Mouse (Mus musculus) hindbrain, embryonic 10.5 days (tissue): ENCODE results near the gene Mlx. TPM values are rescaled to one million over a fixed set of nuclear protein-coding genes. Genes with fewer than 3 reads are reported as not detected.
A peak's percentile ranks its signal among the peaks of the same experiment; 100 is the strongest.

Experiments used
- DNase-seq: peaks from one replicate; pipeline ENCODE4 v3.0.0-alpha.2; 2017; ENCODE audit warnings: low spot score
- H3K27ac ChIP-seq: fragments of 300-500 bp; sonication (generic); 2 replicates; pipeline ENCODE4 v1.5.1; 2016; ENCODE audit warnings: mild to moderate bottlenecking, moderate library complexity
- H3K27me3 ChIP-seq: fragments of 300-500 bp; sonication (generic); 2 replicates; pipeline ENCODE4 v1.6.1; 2016; ENCODE audit warnings: mild to moderate bottlenecking; ENCODE audit not compliant: poor library complexity, insufficient read depth, severe bottlenecking
- H3K36me3 ChIP-seq: fragments of 300-500 bp; sonication (generic); 2 replicates; pipeline ENCODE4 v1.6.1; 2016; ENCODE audit warnings: mild to moderate bottlenecking, moderate library complexity
- H3K4me1 ChIP-seq: fragments of 300-500 bp; sonication (generic); replicated peaks from 2 replicates; pipeline ENCODE4 v1.6.1; 2016; ENCODE audit warnings: mild to moderate bottlenecking
- H3K4me3 ChIP-seq: fragments of 300-500 bp; sonication (generic); 2 replicates; pipeline ENCODE4 v1.5.1; 2016; ENCODE audit warnings: mild to moderate bottlenecking, moderate library complexity
- H3K9me3 ChIP-seq: fragments of 300-500 bp; sonication (generic); 2 replicates; pipeline ENCODE4 v1.6.1; 2016; ENCODE audit warnings: mild to moderate bottlenecking, moderate library complexity
- WGBS: fragments of 180-500 bp; shearing (Covaris S2); methylation state at CpG from one replicate; pipeline ENCODE4 v1.1.7; 2016; 5-methylcytosine and 5-hydroxymethylcytosine counted together
- polyA plus RNA-seq: library from polyadenylated mRNA; unstranded; fragments of >200 nt; fragmentation: Nextera tagmentation; extraction: Ambion mirVana; gene quantifications from 2 replicates; pipeline ENCODE4 v1.2.1, GENCODE M21; 2016

Mlx gene
- polyA plus RNA-seq, result 44.7 and 49.7 TPM in 2 replicates

DNA sequence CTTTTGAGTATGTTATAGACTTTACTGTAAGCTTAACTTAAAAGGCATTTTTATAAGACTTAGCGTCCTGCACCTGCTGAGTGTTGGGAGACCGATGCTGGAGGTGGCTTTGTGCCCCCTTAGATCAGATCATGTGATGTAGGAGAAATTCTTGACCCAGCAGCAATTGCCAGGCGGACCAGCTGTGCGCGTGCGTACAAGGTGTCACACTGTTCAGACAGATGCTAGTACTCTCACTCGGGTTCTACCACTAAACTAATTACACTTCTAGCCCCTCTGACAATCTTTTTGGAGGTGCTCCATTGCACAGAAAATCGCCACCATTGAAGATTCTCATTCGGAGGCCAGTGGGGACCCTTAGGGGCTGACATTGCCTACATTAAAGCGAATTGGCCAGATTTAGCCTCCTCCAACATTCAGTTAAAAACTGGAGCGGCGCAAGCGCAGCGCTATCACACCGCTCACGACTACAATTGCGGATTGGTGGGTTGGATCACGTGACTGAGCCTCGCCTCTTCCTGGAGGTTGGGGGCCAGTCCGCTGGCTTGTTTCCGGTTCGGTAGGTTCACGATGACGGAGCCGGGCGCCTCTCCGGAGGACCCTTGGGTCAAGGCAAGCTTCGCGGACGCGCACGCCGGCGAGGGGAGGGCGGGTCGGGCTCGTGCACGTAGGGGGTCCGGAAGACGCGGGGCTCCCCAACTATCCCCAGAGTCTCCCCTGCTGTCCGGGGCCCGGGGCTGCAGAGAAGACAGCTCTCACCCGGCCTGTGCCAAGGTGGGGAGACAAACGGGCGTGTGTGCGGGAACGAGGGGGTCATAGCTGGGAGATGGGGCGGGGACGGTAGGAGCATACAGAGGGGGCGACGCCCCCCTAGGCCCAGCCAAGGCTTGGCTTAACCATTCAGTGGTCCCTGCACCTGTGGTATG, at the start of gene Mlx:
Mlx (plus strand) TSS at position 522 of the 926 bp plus-strand sequence.
- Histone ChIP-seq H3K9me3 (no peaks in the 10 kb centered on the region), H3K4me3 (peak within 1 kb of the TSS; percentile 87), H3K4me1 (peaks cover 55% of the 10 kb centered on the region), H3K27me3 (no peaks in the 10 kb centered on the region), H3K36me3 (peaks cover 57% of the 10 kb centered on the region), H3K27ac (peak within 1 kb of the TSS; percentile 92)
- DNase-seq, result peak; percentile 91
- 3% methylated on average over 52 of the region's 52 CpGs for WGBS

DNA sequence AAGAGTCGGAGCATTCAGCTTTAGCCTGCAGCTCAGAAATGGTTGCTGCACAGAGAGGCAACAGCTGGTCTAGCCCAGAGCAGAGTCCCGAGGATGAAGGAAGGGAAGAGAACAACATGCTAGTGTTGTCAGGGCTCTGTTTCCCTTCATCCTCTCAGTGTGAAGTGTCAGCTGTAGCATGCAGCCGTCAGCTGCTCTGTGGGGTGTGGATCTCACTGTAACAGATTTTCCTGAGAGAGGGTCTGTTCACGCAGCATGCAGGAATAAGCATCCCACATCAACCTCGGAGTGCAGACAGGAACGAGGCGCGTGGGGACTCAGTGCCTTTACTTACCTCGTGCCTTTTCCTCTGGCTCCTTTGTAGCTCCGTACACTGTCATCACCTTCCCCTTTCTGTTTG, 49.3 kb upstream of the Mlx start:
- WGBS, result 87% methylated on average over 10 of the region's 10 CpGs
- H3K36me3 ChIP-seq, result peaks cover 97% of the 10 kb centered on the region

DNA sequence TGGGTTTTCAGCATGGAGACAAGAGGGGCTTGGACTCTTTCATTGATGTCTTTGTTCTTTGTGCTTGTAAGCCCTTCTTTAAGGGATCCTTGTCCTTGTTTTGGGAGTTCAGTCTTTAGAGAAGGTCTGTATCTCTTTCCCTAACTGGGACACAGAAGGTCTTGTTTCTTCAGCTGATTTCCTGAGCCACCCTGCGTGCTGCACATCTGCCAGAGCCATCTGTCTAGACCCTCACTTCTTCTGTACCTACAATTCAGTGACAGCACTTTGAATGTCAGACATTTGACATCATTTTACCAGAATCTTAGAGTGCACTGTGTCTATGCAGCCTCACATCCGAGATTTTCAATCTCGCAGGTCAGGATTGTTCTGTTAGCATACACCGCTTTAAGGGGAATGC, 41.3 kb upstream of the Mlx start:
- Histone ChIP-seq H3K4me1 (no peaks in the 10 kb centered on the region), H3K36me3 (peaks cover 99% of the 10 kb centered on the region), H3K4me3 (no peak overlapping the region), H3K9me3 (no peaks in the 10 kb centered on the region), H3K27ac (no peak overlapping the region), H3K27me3 (no peaks in the 10 kb centered on the region)
- 94% methylated on average over 4 of the region's 4 CpGs for WGBS
- no peak for DNase-seq

More for the DNA sequence above, 49.3 kb upstream of the Mlx start:
- H3K9me3 ChIP-seq, result no peaks in the 10 kb centered on the region
- no peak overlapping the region for H3K4me3 ChIP-seq
- DNase-seq, result no peak
- H3K27ac ChIP-seq, result no peak overlapping the region
- no peaks in the 10 kb centered on the region for H3K4me1 ChIP-seq
- H3K27me3 ChIP-seq, result no peaks in the 10 kb centered on the region

DNA sequence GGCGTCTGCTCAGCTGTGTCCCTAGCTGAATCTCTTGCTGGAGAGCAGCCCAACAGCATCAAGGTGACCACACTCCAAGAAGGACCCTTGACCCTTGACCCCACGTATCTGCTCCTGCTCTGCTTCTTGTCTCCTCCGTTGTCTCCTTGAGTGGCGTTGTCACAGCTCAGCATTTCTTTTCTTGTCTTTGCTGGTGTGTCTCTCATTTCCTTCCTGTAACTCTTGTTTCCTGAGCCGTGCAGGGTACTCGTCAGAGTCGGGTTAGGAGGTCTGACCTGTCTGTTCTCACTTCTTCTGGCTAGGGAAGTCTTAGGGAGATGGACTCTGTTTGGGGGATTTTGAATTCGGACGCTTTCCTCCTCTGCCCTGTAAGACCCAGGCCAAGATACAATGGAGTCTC, 40.6 kb upstream of the Mlx start:
- H3K9me3 ChIP-seq, result no peaks in the 10 kb centered on the region
- peaks cover 99% of the 10 kb centered on the region for H3K36me3 ChIP-seq
- H3K27ac ChIP-seq, result no peak overlapping the region
- H3K27me3 ChIP-seq, result no peaks in the 10 kb centered on the region
- 70% methylated on average over 9 of the region's 9 CpGs for WGBS
- H3K4me1 ChIP-seq, result no peaks in the 10 kb centered on the region
- no peak for DNase-seq
- H3K4me3 ChIP-seq, result no peak overlapping the region

DNA sequence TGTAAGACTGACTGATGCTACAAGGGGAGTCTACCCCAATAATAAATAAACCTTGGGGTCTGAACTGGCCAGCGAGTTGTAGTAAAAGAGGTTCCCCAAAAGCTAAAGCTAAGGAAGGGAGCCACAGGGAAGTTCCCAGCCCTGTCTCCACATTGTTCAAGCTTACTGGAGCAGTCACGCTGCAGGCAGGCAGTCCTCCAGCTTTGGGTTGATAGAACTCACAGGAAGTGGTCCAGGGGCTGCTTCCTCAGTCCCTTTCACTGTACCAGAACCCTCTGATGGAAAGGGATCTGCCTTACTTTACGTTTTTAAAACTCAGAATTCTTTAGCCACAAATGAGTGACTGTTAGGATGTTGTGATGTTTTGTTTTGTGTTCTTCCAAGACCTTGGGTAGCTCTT, 39.6 kb upstream of the Mlx start:
- Histone ChIP-seq H3K4me1 (no peaks in the 10 kb centered on the region), H3K9me3 (no peaks in the 10 kb centered on the region), H3K36me3 (peaks cover 99% of the 10 kb centered on the region), H3K27me3 (no peaks in the 10 kb centered on the region), H3K27ac (no peak overlapping the region), H3K4me3 (no peak overlapping the region)
- WGBS, result 77% methylated on average over 3 of the region's 3 CpGs
- DNase-seq, result no peak

DNA sequence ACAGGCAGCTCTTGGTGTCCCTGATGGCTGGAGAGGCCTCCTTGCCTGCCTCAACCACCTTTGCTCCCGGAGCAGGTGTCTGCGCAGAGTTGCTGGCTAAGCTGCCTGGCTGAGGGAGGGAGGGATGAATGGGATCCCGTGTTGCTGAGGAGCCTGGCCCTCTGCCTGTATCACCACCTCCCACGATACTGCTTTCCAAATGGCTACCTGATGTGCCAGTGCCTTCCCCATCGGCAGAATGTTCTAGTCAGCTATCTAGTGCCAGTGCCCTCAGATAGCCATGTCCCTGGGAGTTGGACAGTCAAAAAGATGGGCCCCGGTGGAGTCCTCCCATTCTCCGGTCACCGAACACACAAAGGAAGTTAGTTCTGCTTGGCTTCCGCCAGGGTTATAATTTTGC, 36.7 kb upstream of the Mlx start:
- H3K36me3 ChIP-seq, result peaks cover 99% of the 10 kb centered on the region
- no peaks in the 10 kb centered on the region for H3K4me1 ChIP-seq
- DNase-seq, result no peak
- no peak overlapping the region for H3K4me3 ChIP-seq
- WGBS, result 93% methylated on average over 9 of the region's 9 CpGs
- H3K27ac ChIP-seq, result 0 out of 2 replicates have a peak overlapping the region, but pooled peaks have one; percentile 40
- H3K9me3 ChIP-seq, result no peaks in the 10 kb centered on the region
- no peaks in the 10 kb centered on the region for H3K27me3 ChIP-seq

DNA sequence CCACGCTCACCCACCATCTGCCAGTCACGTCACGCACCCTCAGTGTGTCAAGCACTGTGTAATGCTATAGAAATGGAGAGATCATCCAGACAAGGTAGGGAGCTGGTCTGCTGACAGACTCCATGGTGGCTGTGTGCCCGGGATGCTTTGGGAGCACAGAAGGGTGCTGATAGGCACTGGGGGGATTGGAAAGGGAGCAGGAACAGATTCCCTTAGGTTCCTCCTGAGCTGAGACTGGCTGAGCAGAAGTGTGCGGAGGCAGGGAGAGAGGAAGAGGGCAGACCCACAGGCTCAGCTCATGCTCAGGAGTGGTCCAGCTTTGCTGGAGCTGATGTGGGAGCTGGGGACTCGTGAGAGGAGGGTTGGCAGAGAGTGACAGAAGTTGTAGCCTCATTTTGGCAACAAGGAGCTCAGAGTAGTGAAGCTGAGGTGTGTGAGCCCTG, 36.0 kb upstream of the Mlx start:
- H3K4me1 ChIP-seq, result no peaks in the 10 kb centered on the region
- H3K27me3 ChIP-seq, result no peaks in the 10 kb centered on the region
- H3K27ac ChIP-seq, result no peak overlapping the region
- no peak overlapping the region for H3K4me3 ChIP-seq
- no peak for DNase-seq
- H3K9me3 ChIP-seq, result no peaks in the 10 kb centered on the region
- 88% methylated on average over 6 of the region's 6 CpGs for WGBS
- H3K36me3 ChIP-seq, result peaks cover 99% of the 10 kb centered on the region

DNA sequence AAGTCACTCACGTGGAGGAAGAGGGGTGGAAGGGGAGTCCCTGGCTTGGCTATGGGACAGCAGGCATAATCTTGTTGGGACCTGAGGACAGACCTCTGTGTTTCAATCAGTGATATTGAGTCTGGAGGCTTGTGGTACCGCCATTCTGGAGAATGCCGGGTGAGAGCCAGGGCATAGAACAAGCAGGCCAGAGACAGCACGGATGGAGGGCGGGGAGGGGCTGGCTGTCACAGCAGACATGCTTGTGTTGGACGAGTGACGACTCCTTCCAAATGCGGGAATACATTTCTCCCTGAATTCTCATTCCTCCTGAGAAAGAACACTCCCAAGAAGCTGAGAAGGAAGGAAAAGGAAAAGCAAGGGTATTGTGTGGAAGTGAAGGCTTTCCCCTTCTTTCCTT, 35.5 kb upstream of the Mlx start:
- WGBS, result 83% methylated on average over 8 of the region's 8 CpGs
- H3K4me3 ChIP-seq, result no peak overlapping the region
- no peak overlapping the region; the same call in 1 of the 2 replicates for H3K27ac ChIP-seq
- no peak for DNase-seq
- H3K4me1 ChIP-seq, result no peaks in the 10 kb centered on the region
- H3K27me3 ChIP-seq, result no peaks in the 10 kb centered on the region
- no peaks in the 10 kb centered on the region for H3K9me3 ChIP-seq
- H3K36me3 ChIP-seq, result peaks cover 99% of the 10 kb centered on the region

DNA sequence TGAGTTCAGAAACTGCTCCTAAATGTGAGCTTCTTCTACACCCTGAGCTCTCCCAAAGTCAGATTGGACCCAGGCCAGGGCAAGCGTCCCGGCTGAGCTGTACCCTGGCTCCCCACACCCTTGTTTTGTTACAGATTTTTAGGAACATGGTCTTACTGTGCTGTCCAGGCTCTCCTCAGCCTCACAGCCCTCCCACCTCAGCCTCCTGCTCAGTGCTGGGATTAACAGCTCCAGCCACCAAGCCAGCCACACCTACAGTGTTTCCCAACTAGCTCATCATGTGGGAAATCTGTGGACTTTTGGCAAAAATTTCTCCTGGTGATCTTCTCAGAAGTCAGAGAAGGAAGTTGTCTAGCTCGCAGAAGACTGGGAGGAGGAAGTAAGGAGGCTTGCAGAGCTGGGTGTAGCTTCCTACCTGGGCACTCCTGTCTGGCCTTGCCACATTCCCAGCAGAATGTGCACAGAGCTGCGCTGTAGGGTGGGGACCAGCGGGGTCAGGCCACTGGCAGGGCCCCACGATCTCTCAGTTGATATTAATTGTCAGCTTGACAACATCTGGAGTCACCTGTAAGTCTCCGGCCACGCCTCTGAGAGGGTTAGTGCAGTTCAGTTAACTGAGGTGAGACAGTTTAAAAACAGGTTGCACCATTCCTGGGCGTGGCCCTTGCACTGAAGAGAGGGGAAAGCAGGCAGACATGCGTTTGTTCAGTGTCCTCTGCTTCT, 34.2 kb upstream of the Mlx start:
- no peak for DNase-seq
- H3K36me3 ChIP-seq, result peaks cover 99% of the 10 kb centered on the region
- H3K4me1 ChIP-seq, result no peaks in the 10 kb centered on the region
- 94% methylated on average over 10 of the region's 10 CpGs for WGBS
- H3K27ac ChIP-seq, result no peak overlapping the region
- H3K9me3 ChIP-seq, result no peaks in the 10 kb centered on the region
- H3K27me3 ChIP-seq, result no peaks in the 10 kb centered on the region
- no peak overlapping the region for H3K4me3 ChIP-seq

DNA sequence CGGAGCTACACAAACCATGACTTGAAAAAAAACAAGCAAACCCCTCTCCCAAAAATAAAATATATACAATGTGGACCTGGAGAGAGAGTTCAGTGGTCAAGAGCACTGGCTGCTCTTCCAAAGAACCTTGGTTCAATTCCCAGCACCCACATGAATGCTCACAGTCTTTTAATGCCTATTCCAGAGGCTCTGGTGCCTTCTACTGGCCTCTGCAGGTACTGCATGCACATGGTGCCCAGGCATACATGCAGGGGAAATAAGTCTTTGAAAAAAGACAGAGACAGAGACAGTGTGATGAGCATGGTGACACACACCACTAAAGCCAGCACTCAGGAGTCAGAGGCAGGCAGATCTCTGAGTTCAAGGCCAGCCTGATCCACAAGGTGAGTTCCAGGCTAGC, 33.1 kb upstream of the Mlx start:
- Histone ChIP-seq H3K27me3 (no peaks in the 10 kb centered on the region), H3K4me1 (0 out of 2 replicates have a peak, but pooled peaks cover 5% of the 10 kb centered on the region), H3K9me3 (no peaks in the 10 kb centered on the region), H3K36me3 (peaks cover 98% of the 10 kb centered on the region), H3K4me3 (no peak overlapping the region), H3K27ac (no peak overlapping the region)
- DNase-seq, result no peak
- 97% methylated on average over 1 of the region's 1 CpGs for WGBS

DNA sequence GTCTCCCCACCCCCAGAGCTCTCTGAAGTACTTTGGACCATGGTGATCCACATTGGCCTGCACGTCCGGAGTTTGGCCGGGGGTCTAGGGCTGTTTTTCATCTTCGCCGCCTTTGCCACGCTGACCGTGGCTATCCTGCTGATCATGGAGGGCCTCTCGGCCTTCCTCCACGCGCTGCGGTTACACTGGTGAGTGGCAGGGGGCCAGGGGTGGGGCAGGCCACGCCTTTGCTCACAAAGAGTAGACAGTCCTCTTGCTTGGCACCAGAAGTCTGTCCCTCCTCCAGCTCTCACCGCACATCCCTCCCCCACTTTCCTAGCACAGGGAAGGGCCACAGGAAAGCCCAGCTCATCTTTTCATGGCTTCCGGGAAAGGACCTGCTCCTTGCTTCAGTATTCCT, 31.7 kb upstream of the Mlx start:
- Histone ChIP-seq H3K36me3 (peaks cover 99% of the 10 kb centered on the region), H3K27me3 (no peaks in the 10 kb centered on the region), H3K9me3 (no peaks in the 10 kb centered on the region), H3K4me1 (0 out of 2 replicates have a peak, but pooled peaks cover 10% of the 10 kb centered on the region), H3K4me3 (no peak overlapping the region), H3K27ac (no peak overlapping the region)
- DNase-seq, result no peak
- 83% methylated on average over 14 of the region's 14 CpGs for WGBS

DNA sequence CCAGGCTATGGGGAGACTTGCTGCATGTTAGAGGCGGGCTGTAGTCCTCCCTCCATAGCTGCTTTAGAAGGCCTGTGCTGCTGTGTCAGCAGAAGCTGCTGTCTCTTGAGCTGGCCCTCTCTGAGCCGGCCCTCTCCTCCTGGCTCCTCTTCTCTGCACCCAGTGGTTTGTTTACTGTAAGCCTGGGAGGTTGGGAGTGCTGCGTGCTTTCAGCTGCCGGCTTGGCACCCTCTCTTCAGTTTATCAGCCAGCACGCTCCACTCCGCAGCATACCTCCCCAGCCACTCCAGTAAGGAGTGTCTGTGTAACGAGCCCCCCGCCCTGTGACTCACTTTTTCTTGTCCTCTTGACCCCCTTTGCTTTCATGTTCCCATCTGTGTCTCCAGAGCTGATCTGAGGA, 30.2 kb upstream of the Mlx start:
- H3K27me3 ChIP-seq, result no peaks in the 10 kb centered on the region
- H3K27ac ChIP-seq, result no peak overlapping the region
- H3K4me3 ChIP-seq, result no peak overlapping the region
- H3K4me1 ChIP-seq, result 0 out of 2 replicates have a peak, but pooled peaks cover 13% of the 10 kb centered on the region
- H3K9me3 ChIP-seq, result no peaks in the 10 kb centered on the region
- 57% methylated on average over 8 of the region's 8 CpGs for WGBS
- DNase-seq, result no peak
- H3K36me3 ChIP-seq, result peaks cover 98% of the 10 kb centered on the region

DNA sequence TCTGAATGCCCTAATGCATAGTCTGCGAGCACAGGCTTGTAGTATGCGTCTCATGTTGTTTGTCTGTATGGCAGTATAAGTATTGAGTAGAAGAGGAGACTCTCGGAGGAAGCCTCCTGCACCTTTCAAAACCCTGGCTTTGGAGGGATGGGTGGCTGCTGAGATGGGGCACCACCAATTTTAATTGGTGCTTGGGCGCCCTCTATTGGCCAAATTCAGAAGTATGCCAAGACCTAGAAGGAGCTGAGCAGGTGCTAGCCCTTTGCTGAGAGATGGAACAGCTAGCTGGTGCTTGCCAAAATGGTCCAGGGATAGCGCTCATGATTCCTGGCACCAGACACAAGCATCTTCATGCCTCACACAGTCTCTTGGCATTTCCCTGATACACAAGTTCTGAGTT, 29.2 kb upstream of the Mlx start:
- Histone ChIP-seq H3K36me3 (peaks cover 97% of the 10 kb centered on the region), H3K4me3 (no peak overlapping the region), H3K27ac (no peak overlapping the region), H3K27me3 (no peaks in the 10 kb centered on the region), H3K4me1 (peaks cover 20% of the 10 kb centered on the region; the same call in 1 of the 2 replicates), H3K9me3 (no peaks in the 10 kb centered on the region)
- WGBS, result 34% methylated on average over 5 of the region's 5 CpGs
- DNase-seq, result peak; percentile 82
